Mouse (Mus musculus): ENCODE results near the gene Gm42517.

Gene Gm42517

DNA sequence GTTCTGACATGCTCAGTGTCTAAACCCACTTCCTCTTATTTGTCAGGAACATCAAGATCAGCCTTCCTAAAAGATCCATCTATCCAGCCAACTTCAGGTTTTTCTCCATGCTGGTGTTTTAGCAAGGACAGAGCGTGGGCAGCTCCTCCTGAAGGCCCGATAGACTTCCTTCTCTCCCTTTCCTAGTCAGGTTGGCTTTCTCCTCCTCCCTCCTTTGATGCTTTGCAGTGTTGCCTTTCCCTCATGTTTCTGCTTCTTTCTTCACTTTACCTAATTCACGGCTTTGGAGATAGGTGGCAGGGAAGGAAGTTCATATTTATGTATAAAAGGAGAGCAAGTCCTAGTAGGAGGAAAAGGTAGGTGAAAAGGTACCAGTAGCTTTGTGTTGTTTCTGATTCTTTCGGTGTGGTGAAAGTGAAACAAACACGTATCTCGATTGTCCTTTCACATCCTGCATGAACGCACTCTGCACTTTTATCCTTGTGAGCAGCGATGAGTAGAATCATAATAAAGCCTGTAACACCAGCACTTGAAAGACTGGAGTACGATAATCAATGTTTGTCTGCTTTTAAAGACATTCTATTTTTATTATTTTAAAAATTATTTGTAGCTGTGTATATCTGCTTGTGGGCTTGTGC lies 18.1 kb downstream of the Gm42517 start:
- no peak for DNase-seq (ENCODE audit: low spot score in 2 of 2)

DNA sequence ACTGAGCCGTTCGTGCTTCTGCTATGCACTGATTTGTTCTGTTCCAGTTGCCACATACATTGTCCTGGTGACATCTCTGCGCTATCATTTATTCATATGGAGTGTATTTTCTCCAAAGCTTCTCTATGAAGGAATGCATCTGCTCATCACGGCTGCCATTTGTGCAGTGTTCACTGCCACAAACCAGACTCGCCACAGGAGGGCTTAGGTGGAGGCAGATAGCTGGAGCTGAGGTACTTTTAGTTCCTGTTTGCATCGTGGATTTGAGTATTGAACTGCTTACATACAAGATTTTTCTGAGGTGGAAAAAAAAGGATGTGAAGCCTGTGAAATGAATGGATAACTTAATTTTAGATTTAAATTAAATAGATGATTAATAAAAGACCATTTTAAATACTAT lies 19.9 kb downstream of the Gm42517 start:
- DNase-seq (ENCODE audit: low spot score in 2 of 2), result no peak

DNA sequence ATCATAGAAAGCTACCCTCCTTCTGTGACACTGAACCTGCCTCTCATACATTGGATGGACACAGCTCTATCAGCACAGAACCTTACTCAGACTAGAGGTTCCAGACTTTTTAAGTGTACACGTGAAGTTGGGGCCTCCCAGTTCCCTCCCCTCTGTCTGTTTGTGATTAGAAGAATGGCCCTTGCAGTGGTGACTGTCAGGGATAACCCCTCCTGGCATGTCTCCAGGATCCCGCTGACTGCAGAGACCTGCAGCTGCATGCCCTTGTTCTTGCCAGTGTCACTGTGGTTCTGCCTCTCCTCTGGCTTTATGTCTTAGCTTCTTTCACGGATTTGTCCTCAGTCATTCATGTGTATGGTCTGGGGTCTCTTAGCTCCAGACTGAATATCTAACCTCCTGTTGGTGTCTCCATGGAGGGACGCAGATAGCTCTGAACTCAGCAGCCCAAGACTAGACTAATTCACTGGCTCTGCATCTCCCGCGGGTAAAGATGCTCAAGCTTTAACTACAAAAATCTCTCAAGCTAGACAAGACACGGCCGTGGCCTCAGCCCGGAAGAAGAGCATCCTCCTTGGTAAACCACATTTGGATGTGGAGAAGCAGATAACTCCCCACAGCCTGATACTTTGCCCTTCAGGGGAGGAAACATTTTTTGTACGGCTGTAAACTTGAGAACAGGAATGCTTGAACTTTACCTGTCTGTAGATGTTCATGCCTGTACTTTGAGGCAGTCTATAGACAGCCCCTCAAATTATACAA lies 22.2 kb downstream of the Gm42517 start:
- no peak for DNase-seq (ENCODE audit: low spot score in 2 of 2)

DNA sequence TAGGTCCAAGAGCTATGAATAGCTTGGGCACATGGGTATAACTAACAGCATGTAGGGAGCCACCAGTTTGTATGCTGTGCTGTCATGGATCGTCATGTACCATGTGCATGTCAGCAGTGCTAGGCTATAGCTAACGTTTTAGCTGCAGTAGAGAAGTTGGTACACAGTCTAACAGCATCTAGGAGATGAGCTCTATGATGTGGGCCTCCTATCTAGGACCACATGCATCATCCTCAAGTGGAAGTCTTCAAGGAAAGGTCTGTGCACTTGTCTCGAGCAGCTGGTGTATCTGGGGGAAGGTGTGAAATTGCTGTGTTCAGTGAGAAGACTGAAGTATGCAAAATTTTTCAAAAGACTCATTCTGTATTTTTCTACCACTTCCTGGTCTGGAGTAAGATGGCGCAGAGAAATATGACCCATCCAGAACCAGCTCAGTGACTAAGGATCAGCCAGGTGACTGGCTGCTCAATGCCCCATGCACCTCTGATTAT lies 24.0 kb downstream of the Gm42517 start:
- DNase-seq (ENCODE audit: low spot score in 2 of 2), result no peak

DNA sequence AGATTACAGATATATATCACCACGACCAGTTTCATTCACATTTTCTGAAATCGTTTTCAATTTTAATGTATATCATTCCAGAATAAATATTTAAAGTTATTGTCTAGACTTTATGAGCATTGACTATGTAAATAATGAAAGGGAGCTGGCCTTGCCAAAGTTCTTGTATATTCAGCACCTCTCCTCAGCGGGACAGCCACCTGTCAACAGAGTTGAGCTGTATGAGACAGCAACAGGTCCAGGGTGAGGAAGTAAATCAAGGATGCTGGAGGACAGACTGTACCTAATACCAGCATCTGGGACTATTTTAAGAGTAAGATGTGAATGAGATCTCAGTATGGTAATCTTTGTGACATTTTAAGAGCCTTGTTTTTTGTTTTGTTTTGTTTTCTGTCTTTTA lies 29.7 kb downstream of the Gm42517 start:
- no peak for DNase-seq (ENCODE audit: low spot score in 2 of 2)

DNA sequence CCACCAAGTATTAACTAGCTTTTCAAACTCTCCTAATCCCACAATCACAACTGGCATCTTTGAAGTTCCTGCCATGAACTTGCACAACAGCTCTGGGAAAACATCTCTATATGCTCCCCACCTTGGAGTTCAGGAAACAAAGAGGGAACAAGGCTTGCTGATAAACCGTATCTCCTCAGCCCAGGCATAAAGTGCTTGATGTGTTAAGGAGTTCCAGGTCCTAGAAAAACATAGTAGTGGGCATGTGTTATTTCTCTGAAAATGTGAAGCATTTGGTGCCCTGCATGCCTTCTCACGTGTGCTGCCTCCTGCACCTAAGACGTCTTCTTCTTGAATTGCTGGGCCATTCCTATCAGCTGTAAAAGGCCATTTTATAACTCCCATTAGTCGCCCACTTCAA lies 30.3 kb downstream of the Gm42517 start:
- DNase-seq (ENCODE audit: low spot score in 2 of 2), result no peak

DNA sequence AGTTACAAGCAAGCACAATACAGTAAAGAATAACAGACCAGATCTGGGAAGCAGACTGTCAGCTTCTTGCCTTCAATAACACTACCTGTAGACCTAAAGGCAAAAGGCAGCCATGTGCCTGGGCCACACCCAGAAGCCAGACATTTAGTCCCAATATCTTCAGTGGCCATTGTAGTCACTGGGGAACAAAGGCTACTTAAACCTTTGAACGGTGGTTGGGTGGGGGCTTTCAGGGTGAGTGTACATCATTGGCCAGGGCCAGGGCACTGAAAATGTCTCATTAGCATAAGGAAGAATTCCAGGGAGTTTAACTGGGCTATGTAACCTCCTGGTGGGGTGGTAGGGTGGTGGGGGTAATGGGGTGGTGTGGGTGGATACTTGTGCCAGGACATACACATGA lies 36.7 kb downstream of the Gm42517 start:
- DNase-seq (ENCODE audit: low spot score in 2 of 2), result no peak
